Mouse (Mus musculus) cerebellum, adult 11-12 months (tissue): ENCODE results near the gene Lyrm1.

ENCODE experiments used
- DNase-seq: peaks from one replicate; pipeline ENCODE4 v3.0.0; 2022

Lyrm1 gene

DNA sequence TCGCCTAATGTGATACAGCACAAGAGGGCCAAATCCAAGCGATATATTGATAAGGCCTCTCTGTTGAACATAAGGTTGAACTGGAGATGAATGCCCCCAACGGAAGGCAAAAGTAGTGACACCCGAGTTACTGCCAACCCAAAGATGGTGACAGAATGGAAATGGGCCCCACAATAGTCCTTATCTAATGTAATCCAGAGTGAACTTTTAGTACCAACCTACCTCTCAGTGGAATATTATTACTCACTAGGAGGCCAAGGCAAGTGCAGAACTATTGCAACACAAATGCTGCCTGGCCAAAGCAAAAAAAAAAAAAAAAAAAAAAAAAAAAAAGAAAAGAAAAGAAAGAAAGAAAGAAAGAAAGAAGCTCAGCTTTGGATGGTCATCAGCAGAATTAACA lies 2.9 kb upstream of the Lyrm1 start:
- no peak for DNase-seq

DNA sequence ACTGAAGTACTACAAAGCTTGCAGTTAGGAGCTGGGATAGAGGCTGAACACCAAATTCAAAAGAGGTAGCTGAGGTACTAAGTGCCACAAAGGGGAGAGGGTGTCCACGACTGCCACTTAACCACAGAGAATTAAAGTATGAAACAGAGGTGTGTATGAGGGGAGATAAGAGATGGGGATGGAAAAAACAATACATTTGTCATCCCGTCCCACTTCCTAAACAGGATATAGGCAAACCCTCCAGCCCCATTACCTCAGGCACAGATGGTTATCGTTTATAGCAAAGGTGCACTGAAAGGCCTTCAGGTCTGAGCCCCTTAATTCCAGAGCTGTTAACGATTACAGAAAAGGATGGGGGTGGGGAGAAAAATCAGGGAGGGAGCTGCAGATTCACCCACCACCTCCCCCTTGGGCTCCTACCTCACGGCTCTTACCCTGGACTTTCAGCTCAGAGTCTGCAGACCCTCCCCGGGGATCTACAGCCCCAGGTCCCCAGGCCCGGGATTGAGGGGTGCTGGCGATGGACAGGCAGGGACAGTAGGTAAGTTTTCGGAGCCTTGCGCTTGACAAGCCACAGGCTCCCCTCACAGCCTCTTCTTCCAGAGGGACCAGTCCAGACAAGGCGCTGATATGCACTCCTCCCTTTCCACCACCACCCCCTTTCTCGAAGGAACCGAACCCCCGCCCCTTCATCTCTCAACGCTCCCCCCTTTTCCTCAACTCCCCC lies 680 bp upstream of the Lyrm1 start:
- DNase-seq = peak; percentile 73

DNA sequence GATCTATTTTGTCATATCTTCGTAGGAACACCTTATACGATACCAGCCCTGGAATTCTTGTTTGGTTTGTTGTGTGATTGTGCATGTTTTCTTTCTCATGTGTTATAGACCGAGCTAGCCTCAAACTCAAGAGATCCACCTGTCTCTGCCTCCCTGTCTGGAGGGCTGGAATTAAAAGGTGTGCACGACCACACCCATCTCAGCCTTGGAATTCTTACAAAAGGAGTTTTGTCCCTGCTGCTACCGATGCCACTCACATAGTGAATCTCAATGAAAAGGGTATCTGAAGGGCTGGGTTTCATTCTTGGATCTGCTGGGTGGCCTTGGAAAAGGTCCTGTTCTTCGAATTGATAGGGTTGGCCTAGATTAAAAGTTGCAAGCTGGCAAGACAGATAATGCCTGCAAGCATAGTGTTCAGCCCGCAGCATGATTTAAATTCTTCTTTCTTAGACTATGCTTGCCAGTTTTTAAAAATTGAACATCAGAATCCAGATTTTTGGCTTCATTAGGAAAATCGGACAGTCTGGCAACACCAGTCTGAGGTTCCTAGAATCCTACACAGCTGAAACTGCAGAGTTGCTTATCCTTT lies 2.0 kb downstream of the Lyrm1 start:
- DNase-seq = no peak

DNA sequence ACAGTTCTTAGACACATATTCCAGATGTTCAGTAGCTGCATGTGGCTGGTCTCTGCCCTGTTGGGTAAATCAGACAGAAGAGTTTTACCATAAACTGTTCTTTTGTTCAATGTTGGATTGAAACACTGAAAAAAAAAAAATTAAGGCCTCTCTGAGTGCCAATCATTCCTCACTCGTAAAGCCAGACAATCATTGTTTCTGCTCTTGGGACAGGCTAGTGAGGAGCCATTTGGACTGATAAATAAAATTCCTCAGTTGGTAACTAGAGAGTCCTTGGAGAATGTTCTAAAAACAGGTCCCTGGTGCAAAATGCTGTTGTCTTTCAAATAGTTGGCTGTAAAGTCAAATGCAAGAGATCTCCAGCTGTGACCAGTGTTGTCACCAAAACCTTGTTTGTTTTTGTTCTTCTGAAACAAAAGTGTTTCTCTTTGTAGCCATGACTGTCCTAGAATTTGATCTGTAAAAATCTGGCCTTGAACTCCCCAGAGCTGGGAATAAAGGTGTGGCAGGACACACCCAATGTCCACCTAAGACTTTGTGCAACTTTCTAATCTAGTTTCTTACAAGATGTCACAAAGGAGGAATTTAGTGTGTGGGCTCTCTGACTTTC lies 2.7 kb downstream of the Lyrm1 start:
- DNase-seq = no peak

DNA sequence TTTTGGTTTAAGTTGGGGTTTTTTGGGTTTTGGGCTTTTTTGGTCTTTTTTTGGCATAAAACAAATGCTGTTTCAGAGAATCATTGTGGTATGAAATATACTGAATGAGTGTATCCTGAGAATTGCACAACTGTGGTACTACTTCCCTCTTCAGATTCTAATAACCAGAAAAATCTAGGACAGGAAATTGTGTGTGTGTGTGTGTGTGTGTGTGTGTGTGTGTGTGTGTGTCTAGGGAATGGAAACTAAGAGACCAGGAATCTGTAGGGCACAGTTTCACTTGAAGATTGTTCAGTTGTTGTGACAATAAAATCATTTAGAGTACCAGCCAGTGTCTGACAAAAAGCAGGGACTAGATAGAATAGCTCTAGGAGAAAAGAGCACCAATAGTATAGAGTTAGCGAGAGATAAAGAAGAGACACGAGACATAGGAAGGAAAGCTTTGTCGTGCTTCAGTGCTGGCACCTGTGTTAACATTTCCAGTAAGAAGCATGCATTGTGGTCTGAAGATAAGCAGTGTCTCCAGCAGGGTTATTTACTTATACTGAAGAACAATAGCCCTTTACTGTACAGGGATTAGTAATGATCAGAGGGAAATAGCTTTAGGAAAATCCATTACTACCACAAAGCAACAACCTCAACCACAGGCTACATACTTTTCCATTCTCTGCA lies 3.9 kb downstream of the Lyrm1 start:
- no peak for DNase-seq

DNA sequence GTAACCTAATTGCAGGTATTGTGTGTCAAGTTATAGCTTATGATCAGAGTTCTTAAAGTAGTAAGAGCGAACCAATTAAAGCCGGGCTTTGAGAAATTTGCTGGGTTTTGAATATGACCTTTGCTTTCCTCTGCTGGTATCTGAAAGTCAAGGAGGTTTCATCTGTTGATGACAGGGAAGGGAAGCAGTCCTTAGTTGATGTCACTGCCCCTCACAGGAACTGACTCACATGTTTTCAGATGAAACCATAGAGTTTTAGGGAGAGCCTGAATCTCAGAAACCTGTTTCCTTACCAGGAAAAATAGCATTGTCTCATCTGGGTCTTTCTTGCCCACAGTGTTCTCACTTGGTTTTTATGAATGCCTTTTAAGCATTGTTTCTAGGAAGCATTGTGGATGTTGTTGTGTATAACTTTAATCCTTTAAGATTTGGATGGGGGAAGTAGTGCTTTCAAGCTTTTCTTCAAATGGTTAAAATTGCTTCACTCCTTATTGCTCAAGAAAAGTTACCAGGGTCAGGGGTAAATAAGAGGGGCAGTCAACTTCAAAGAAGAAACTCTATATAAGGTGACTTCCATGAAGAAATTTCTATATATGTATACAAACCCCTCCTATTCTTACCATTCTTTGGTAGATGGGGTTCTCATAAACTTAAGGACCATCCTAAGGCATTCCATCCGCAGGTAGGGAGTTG lies 11.0 kb downstream of the Lyrm1 start:
- no peak for DNase-seq

DNA sequence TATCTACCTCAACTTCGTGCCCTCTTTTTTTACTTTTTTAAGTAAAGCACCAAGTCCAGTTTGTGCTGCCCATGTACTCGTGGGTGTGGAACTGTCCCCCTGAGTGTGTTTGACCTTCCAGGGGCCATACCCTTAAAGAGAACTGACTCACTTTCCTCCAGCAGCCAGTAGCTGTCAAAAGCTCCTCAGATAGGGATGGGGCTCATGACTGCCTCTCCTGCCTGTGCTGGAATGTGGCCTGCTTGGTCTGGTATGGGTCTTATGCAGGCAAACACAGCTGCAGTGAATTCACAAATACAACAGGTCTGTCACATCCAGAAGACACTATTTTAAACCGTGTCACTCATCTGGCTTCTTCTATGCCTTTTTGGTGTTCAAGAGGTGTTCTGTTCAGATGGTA lies 16.1 kb downstream of the Lyrm1 start:
- DNase-seq = no peak

DNA sequence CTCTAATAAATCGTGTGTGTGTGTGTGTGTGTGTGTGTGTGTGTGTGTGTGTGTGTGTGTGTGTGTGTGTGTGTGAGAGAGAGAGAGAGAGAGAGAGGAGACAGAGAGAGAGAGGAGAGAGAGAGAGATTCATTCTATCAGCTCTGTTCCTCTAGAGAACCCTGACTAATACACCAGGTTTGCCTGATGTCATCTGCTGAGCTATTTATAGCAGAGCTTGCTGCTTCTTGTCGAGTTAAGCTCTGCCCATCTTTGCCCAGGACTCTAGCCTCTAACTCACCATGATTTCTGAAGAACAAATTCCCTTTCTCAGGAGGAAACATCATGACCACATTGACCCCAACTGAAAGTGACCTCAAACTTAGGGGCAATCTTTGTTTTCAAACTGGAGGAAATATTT lies 24.8 kb downstream of the Lyrm1 start:
- DNase-seq = no peak

DNA sequence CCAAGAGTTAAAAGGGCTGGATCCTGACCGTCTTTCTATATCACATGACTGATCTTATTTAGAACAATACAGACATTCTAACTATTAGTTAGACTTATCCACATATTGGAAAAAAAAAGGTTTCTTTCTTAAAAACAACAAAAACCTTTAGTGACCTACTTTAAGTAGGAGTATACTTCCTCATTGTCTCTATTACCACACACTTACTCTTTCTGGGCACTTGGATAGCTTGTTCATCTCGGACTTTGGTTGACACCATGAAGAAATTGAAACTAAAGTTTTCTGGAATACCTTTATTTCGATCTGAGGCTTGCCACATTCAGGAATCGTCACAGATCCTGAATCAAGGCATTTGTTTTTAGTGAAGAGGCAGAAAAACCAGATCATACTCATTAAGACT lies 25.4 kb downstream of the Lyrm1 start:
- no peak for DNase-seq

DNA sequence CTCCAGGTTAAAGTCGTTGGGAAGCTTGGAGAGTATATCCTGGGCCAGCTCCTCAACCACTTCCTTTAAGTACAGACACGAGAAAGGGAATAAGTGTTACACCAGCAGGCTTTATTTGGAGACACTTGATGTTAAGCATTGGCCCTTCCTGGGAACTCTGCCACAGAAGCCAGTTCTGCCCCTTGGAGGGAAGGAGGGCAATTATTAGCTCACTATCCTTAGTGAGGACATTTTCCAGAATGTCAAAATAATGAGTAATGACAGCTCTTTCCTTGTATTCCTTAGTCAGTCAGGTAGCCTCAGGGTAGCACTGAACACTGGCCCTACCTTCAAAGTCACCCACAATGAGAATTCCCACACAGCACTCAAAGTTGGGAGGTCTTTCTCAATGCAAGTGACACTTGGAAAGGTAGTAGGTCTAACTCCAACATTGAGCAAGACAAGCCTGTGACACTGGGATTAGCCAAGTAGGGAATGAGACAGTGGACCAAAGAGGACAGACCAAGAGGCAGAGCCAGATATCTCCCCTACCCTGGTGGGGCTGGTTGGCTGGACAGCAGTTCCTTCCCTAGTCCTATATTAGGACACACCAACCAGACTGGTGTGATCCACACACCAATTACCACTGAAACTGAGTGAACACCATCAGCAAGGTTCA lies 33.3 kb downstream of the Lyrm1 start:
- DNase-seq = no peak

DNA sequence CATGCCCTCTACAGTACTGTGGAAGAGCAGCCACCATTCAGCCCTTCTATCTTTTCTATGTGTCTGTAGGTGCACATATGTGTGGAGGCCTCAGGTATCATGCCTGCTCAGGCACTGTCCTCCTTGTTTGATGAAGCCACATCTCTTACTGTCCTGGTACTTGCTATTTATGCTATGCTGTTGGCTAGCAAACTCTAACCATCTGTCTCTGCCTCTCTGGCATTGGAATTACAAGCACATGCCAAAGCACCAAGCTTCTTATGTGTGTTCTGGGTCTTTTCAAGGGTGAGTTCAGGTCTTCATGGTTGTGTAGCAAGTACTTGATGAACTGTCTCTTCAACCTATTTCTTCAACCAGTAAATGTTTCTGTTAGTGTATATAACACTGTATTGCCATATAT lies 40.7 kb downstream of the Lyrm1 start:
- DNase-seq = no peak

DNA sequence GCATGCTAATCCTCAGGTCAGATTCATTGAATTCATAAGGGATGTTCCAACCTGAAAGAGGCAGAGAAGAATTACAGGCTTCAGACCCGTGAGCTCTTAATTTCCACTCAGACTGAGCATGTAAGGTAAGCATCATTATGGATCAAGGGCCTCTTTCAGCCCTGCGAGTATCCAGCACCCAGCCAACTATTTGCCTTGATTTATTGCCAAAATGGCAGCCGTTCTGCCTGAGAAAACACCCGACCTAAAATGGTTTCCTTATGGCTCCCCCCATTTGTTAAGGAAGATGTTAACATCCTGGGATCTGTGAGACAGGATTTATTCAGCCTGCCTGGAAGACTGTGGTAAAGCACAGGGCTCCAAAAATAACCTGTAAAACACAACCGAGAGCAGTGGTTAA lies 41.4 kb downstream of the Lyrm1 start:
- no peak for DNase-seq

DNA sequence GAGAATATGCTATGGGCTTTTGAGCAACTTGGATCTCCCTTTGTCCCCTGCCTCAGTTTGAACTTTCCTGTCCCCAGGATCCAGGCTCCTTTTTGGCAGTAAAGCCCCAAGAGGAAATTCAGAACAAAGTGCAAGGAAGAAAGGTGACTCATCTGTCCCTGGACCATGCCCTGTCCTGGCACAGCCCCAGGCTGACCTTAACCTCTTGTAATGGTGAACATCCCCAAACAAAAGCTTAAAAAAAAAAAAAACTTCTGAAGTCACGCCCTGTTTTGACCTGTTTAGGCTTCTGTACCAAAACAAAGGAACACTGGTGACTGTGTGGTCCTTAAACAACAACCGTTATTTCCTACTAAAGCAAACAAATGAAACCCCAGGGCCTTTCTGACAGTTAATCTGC lies 45.9 kb downstream of the Lyrm1 start:
- no peak for DNase-seq

DNA sequence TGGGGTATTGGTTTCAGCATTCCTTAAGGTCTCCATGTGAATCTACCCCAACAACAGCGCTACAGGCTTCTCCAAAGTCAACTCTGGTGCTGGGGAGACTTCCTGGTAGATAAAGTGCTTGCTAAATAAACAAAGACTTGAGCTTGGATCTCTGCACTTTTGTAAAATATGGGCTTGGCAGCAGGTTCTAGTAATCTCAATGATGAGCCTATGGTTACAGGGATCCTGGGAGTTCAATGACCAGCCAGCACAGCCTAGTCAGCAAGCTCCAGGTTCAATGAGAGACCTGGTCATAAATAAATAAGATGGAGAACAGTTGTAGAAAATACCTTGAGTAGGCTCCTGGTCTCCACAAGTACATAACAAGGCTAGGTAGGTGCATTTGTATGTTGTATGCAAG lies 58.4 kb downstream of the Lyrm1 start:
- DNase-seq = no peak

DNA sequence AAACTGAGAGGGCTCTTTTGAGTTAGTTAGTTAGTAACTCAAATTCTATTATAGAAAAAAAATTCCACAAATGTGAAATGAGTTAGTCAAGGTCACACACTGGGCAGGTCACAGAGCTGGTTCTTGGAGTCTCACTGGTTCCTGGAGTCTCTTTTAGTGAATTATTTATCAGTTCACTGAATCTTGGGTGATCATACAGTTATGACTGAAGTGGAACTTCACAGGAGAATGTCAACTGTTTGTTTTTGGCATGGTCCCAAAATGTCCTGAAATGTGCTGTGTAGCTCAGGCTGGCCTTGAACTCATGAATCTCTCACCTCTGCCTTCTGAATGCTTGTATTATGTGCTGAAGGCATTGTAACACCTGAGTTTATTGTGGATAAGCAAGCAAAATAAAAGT lies 61.8 kb downstream of the Lyrm1 start:
- DNase-seq = no peak

DNA sequence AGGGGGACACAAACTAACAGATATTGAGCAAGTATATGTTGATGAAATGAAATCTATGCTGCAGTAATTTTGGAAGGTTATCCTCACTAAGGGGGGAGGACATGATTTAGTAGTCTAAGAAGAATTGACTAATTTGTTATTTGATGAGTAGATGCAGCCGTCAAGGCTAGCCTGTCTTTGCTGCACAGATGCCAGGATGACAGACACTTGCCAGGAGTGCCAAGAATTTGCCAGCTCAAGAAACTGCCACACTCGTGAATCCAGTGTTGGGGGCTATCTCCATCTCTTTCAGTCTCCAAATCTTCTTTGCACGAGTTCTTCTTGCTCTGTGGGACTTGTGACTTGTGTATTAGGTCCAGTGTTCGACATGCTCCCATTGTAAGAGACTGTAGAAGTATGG lies 63.4 kb downstream of the Lyrm1 start:
- no peak for DNase-seq

DNA sequence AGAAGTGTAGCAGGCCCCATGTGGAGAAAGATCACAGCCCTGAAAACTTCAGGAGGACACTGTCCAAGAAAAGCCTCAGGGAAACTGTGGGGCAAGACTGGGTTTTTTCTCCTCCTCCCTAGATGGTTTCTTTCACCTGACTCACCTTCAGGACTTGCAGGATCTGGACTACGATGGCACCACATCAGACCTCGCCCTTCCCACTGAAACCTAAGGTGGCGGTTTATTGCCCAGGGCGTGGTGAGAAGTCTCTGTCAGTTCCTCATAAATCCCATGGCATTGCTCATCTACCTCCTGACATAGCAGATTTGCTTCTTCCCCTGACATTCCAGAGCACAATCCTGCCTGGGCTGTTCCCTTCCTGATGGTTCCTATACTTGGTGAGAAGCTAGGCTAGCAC lies 63.8 kb downstream of the Lyrm1 start:
- no peak for DNase-seq

DNA sequence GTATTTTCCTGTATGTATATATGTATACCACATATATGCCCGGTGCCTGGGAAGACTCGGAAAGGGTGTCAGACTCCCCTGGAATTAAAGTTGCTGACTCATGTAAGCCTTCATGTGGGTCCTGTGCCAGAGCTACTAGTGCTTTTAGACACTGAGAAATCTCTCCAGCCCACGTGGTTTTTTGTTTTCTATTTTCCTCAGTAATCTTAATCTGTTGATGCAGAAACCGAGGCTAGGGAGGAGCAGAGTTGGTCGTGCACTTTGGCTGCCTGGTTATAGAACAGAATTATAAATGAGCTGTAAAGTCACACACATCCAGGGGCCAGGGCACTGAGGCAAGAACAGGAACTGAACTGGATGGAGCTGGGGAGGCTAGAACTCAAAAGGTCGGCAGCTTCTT lies 64.3 kb downstream of the Lyrm1 start:
- no peak for DNase-seq

DNA sequence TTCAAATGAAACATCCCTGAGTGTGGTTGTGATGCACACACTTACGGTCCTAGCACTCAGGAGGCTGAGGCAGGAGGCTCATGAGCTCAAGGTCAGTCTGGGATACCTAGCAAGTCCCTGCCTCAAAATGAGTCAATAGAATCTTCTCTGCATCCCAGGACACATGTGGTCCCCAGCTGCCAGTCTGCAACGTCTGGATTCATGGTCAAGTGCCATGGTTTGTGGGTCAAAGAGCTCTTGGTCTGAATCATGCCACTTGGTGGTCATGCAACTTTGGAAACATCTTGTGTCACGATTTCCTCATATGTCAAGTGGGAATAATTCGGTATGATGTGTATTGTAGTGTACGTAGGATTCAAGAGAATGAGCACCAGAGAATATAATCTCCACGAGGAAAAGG lies 64.9 kb downstream of the Lyrm1 start:
- DNase-seq = no peak

DNA sequence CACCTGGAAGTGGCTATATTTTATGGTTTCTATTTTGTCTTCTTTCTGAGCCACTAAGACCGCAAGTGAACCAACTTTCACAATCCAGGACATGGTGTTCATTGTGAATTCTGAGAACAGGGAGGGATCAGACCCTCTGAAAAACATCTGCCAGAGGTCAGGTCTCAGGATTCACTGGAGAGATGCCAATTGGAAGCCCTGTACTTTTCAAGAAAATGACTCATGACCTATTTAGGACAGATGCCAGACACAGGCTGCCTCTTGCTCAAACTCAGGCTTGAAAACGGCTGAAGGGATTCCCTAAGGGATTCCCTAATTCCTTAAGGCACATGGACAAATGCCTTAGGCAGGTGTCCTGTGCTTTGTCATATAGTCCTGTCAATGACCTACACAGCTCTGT lies 65.4 kb downstream of the Lyrm1 start:
- no peak for DNase-seq

DNA sequence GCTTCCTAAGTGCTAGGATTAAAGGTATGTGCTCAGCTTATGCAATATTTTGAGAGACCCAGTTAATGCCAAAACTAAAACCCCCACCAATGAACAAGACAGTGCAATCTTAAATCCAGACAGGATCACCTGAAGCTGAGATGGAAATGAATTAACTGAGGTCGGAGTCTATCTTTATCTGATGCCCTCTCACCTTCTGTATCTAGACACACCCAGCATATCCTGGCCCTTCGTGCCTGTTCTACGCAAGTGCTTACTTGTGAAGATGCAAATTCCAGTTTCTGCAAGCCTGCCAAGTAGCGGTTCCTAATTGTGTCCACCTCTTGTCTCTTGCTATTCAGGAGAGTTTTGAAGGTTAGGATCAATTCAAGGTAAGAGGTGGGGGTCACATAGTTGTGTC lies 69.5 kb downstream of the Lyrm1 start:
- no peak for DNase-seq

DNA sequence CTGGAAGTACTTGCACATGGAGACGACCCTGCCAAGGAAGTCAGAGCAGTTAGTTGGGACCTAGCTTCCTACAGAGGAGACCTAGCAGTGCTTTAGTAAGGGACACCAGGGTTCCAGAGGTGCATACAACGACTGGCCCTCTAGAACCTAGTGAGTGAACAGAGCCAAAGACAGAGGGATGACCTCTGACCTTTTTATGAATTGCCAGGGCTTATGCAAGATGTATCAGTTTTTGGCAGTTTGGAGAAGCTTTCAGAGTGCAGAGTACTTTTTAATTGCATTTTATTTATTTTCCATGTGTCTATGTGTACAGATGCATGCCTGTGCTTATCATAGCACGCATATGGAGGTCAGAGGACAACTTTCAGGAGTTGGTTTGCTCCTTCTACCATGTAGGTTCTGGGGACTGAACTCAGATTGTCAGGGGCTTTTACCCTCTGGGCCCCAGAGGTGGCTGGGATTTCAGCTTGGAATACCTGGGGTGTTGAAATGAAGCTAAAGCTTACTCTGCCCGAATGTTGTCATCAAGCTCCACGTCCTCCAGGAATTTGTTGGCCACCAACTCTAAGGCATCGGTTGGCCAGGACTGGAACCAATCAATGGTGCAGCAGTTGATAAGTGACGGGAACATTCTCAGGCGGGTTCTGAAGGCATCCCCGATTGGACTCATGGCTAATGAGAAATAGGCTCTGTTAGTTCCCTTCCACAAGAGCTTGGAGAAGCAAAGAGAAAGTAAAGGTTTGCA lies 70.2 kb downstream of the Lyrm1 start:
- DNase-seq = no peak
